Mouse (Mus musculus) kidney, postnatal 0 days (tissue): ENCODE results near the gene Nsd1. TPM values are rescaled to one million over a fixed set of nuclear protein-coding genes. Genes with fewer than 3 reads are reported as not detected.

Source experiments
- ATAC-seq: fragments of 200-750 bp; cut with Nextera tagmentation; replicated peaks from 2 replicates; pipeline ENCODE4 v1.8.0; 2017; ENCODE audit warnings: low read depth, moderate number of reproducible peaks, moderate TSS enrichment, moderate library complexity; ENCODE audit not compliant: low FRiP score
- DNase-seq: peaks from one replicate; pipeline ENCODE4 v3.0.0-alpha.2; 2016; ENCODE audit warnings: low spot score
- H3K27ac ChIP-seq: fragments of 300-500 bp; sonication (generic); 2 replicates; pipeline ENCODE4 v1.5.1; 2014; ENCODE audit warnings: mild to moderate bottlenecking
- H3K27me3 ChIP-seq: fragments of 300-500 bp; sonication (generic); 2 replicates; pipeline ENCODE4 v1.6.1; 2014; ENCODE audit warnings: low read length, mixed read lengths; ENCODE audit not compliant: insufficient read depth
- H3K36me3 ChIP-seq: fragments of 300-500 bp; sonication (generic); 2 replicates; pipeline ENCODE4 v1.6.1; 2014; ENCODE audit warnings: low read length, mixed read lengths; ENCODE audit not compliant: insufficient read depth
- H3K4me1 ChIP-seq: fragments of 300-500 bp; sonication (generic); replicated peaks from 2 replicates; pipeline ENCODE4 v1.6.1; 2014; ENCODE audit warnings: antibody characterized with exemption, low read length, mixed read lengths; ENCODE audit not compliant: insufficient read depth
- H3K4me2 ChIP-seq: fragments of 300-500 bp; sonication (generic); 2 replicates; pipeline ENCODE4 v1.6.1; 2014; ENCODE audit warnings: mild to moderate bottlenecking, low read length, moderate library complexity, mixed read lengths
- H3K4me3 ChIP-seq: fragments of 300-500 bp; sonication (generic); replicated peaks from 2 replicates; pipeline ENCODE4 v1.5.1; 2014; ENCODE audit warnings: low read depth, low read length
- H3K9ac ChIP-seq: fragments of 300-500 bp; sonication (generic); 2 replicates; pipeline ENCODE4 v1.6.1; 2014; ENCODE audit warnings: low read depth, low read length
- H3K9me3 ChIP-seq: fragments of 300-500 bp; sonication (generic); replicated peaks from 2 replicates; pipeline ENCODE4 v1.6.1; 2016; ENCODE audit warnings: low read length, inconsistent platforms, mixed read lengths
- CTCF ChIP-seq: IDR thresholded peaks from 2 replicates; pipeline ENCODE4 v1.5.1; 2016; ENCODE audit warnings: antibody characterized with exemption, low read depth, mild to moderate bottlenecking, moderate library complexity
- WGBS: fragments of 180-500 bp; shearing (Covaris S2); extraction: QIAGEN DNeasy Blood & Tissue Kit; methylation state at CpG from one replicate; pipeline ENCODE4 v1.1.7; 2014; 5-methylcytosine and 5-hydroxymethylcytosine counted together
- polyA plus RNA-seq: library from polyadenylated mRNA; unstranded; fragments of >200 nt; fragmentation: Nextera tagmentation; extraction: Ambion mirVana; gene quantifications from 2 replicates; pipeline ENCODE4 v1.2.1, GENCODE M21; 2015

The Nsd1 gene
- polyA plus RNA-seq, 1 experiment from 2014 or later = 52.5 TPM

DNA sequence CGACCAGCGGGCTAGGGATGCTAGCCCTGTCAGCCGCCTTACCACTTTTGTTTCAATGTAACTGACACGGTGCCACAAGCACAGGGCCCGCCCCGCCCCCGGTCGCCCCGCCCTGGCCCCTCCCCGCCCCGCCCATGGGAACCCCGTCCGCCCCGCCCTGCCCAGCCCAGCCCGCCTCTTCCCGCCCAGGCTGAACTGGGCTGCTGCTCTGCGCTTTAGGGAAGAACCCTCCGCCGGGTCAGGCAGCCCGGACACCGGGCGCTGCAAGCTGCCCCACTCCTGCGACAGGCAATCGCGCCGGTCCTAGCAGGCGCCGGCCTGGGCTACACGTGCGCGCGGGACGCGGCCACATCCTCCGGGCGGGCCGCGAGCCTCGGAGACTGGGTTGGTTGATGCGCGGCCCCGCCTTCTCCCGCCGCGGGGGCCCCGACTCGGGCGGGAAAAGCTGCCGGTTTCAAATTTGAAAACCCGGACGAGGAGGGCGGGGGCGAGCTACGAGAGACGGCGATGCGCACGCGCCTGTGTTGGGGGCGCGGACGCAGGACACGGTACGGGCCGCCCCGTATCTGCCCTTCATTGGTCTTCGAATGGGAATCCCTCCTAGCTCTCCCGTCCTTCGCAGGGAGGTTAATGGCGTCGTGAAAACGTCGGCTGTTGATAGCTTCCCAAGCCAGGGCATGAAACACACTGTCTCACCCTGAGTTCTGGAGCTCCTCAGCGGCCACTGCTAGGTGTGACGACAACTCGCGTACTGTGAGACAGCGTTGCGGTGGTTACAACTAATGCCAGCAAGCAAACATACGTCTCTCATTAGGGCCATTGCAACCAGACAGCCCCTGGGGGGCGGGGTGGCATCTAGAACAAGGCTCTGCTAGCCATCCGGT lies 120.3 kb downstream of the Nsd1 start, which contains the start of gene Mxd3:
Gene Mxd3 (minus strand): TSS at position 141 of the 884 bp plus-strand sequence.
- Histone ChIP-seq H3K27me3 (no peaks in the 10 kb centered on the region), H3K36me3 (peaks cover 10% of the 10 kb centered on the region; the same call in 1 of the 2 replicates), H3K27ac (peak within 1 kb of the TSS; percentile 65), H3K4me2 (peak within 1 kb of the TSS; percentile 68), H3K9me3 (no peaks in the 10 kb centered on the region), H3K4me1 (peaks cover 10% of the 10 kb centered on the region), H3K9ac (peak within 1 kb of the TSS; percentile 54), H3K4me3 (peak within 1 kb of the TSS; percentile 50)
- no peak for TF ChIP-seq CTCF
- WGBS = under 1% methylated on average over 75 of the region's 82 CpGs
- ATAC-seq = peak; percentile 75
- DNase-seq = peak; percentile 88

DNA sequence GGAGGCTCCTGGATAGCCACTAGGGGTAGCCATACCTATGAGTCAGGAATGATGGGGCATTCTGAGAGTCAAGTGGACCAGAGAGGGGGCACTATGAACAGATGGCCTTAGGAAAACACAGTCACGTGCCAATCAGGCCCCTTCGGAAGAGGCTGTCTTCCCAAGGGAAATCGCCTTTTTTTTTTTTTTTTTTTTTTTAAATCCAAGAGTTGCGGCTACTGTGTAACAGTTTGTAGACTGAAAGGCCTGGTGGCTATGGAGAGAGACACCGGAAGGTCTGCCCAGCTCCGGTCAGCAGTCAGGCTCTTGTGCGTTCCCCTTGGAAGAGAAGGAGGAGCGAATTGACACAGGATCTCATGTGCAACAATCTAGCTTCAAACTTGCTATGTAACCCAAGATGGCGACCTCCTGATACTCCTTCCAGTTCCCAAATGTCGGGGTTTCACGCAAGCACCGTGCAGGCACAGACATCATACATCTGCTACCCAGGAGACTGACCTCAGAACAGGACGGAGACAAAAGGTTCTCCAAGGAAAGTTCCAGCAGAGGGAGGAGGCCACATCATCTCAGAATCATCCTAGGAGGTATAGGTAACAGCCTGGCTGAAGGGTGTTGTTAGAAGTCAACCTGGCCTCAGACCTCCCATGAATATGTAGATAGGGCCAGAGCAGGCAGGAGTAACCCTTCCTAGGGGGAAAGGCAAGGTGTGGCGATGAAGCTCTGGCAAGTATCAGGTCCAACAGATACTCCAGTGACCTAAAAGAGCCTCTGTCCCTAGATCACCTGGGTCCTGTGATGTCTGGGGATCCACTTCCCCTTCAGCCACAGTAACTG lies 121.2 kb downstream of the Nsd1 start:
- ATAC-seq = no peak; the same call in 1 of the 2 replicates
- WGBS = 38% methylated on average over 14 of the region's 14 CpGs
- peaks cover 3% of the 10 kb centered on the region; the same call in 1 of the 2 replicates for H3K36me3 ChIP-seq
- H3K27ac ChIP-seq = 0 out of 2 replicates have a peak overlapping the region, but pooled peaks have one; percentile 65
- H3K9ac ChIP-seq = 0 out of 2 replicates have a peak overlapping the region, but pooled peaks have one; percentile 54
- peaks cover 10% of the 10 kb centered on the region for H3K4me1 ChIP-seq
- H3K4me3 ChIP-seq = peak overlapping the region; percentile 50
- H3K9me3 ChIP-seq = no peaks in the 10 kb centered on the region
- DNase-seq = peak; percentile 78
- H3K4me2 ChIP-seq = peak overlapping the region; percentile 68
- peak; percentile 60; the same call in 1 of the 2 replicates for TF ChIP-seq CTCF
- H3K27me3 ChIP-seq = no peaks in the 10 kb centered on the region

DNA sequence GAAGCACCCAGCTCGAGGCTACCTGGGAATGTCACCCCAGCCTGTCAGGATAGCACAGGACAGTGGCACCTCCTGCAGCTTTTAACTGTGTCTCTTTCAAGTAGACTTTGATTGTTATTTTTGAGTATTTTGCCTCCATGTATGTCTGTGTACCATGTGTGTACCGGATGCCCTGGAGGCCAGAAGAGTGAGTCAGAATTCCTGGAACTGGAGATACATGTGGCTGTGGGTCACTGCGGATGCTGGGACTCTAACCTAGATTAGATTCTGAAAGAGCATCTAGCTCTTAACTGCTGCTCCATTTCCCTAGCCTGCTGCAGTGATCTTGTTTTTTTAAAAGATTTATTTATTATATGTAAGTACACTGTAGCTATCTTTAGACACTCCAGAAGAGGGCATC lies 122.7 kb downstream of the Nsd1 start:
- no peaks in the 10 kb centered on the region for H3K36me3 ChIP-seq
- no peaks in the 10 kb centered on the region for H3K27me3 ChIP-seq
- peaks cover 10% of the 10 kb centered on the region for H3K4me1 ChIP-seq
- no peak overlapping the region for H3K27ac ChIP-seq
- ATAC-seq (no peak), DNase-seq (no peak)
- no peak overlapping the region for H3K4me2 ChIP-seq
- WGBS = 89% methylated on average over 3 of the region's 3 CpGs
- no peak overlapping the region for H3K4me3 ChIP-seq
- no peaks in the 10 kb centered on the region for H3K9me3 ChIP-seq
- TF ChIP-seq CTCF = no peak
- no peak overlapping the region for H3K9ac ChIP-seq

DNA sequence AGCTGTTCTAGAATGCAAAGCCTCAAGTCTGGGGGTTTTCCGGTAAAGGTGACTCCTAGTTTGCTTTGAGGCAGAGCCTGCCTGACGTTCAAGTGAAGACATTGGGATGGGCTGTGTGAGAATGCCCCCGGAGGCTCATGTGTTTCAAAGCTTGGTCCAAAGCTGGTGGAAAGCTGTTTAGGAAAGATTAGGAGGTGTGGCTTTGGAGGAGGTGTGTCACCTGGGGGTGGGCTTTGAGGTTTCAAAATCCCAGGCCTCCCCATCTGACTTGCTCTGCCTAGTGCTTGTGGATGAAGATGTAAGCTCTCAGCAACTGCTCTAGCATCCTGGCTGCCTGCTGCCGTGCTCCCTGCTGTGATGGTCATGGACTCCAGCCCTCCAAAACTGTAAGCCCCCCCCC lies 126.1 kb downstream of the Nsd1 start:
- H3K4me1 ChIP-seq = peaks cover 2% of the 10 kb centered on the region; the same call in 1 of the 2 replicates
- H3K27ac ChIP-seq = no peak overlapping the region
- H3K9ac ChIP-seq = no peak overlapping the region
- no peak for TF ChIP-seq CTCF
- H3K4me2 ChIP-seq = no peak overlapping the region
- no peaks in the 10 kb centered on the region for H3K36me3 ChIP-seq
- no peaks in the 10 kb centered on the region for H3K27me3 ChIP-seq
- no peak for DNase-seq
- no peak overlapping the region for H3K4me3 ChIP-seq
- no peak for ATAC-seq
- 83% methylated on average over 4 of the region's 4 CpGs for WGBS
- no peaks in the 10 kb centered on the region for H3K9me3 ChIP-seq

DNA sequence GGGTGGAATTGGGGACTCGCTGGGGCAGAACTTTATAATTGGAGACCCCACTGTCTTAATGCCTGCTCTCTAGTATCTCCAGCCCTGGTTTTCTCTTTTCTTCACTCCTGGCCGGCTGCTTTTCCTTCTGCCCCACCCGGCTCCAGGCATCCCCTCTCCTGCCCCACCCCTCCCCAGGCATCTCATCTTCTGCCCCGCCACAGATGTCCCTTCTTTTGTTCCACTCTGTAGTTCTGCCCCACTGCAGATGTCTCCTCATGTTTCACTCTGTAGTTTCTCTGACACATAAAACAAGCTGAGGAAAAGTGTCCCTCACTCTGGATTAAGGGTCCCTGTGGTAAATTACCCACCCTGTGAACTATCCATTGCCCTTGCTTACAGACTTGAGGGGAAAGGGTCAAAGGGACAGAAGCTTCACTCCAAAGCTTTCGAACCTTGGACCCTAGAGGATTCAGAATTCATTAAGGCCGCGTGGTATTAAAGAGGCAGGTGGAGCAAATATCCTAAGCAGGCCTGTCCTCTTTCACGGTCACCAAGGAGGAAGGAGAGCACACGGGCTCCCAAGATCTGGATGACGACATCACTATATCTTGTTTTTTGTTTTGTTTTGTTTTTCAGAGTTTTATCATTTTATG lies 127.9 kb downstream of the Nsd1 start:
- WGBS = 42% methylated on average over 10 of the region's 10 CpGs
- DNase-seq (peak; percentile 41), ATAC-seq (no peak)
- Histone ChIP-seq H3K36me3 (no peaks in the 10 kb centered on the region), H3K27me3 (no peaks in the 10 kb centered on the region), H3K27ac (no peak overlapping the region), H3K4me3 (no peak overlapping the region), H3K9me3 (no peaks in the 10 kb centered on the region), H3K4me2 (no peak overlapping the region), H3K9ac (no peak overlapping the region), H3K4me1 (no peaks in the 10 kb centered on the region)
- TF ChIP-seq CTCF = no peak
